Mouse (Mus musculus): Measurements from ENCODE around the gene Ano9.

Gene Ano9

GRCm38 (mm10) chr7:141062525-141062924 is 55.1 kb downstream of the Ano9 start:
- no peak for DNase-seq (ENCODE audit: low read depth, low spot score)

- DNase-seq (ENCODE audit: low read depth, low spot score), result no peak
Measured at GRCm38 (mm10) chr7:141061269-141061692, 56.3 kb downstream of the Ano9 start.

- peak; percentile 79 for DNase-seq (ENCODE audit: low read depth, low spot score)
Measured at GRCm38 (mm10) chr7:141060426-141061242, 57.0 kb downstream of the Ano9 start, which contains the start of gene B4galnt4. Gene B4galnt4, plus strand, starts transcription at chr7:141061104.

- no peak for DNase-seq (ENCODE audit: low read depth, low spot score)
Measured at GRCm38 (mm10) chr7:141059929-141060328, 57.7 kb downstream of the Ano9 start.

- no peak for DNase-seq (ENCODE audit: low read depth, low spot score)
Measured at GRCm38 (mm10) chr7:141058601-141059341, 58.8 kb downstream of the Ano9 start.

- DNase-seq (ENCODE audit: low read depth, low spot score), result no peak
Measured at GRCm38 (mm10) chr7:141057541-141057940, 60.1 kb downstream of the Ano9 start.

- peak; percentile 76 for DNase-seq (ENCODE audit: low read depth, low spot score)
Measured at GRCm38 (mm10) chr7:141056976-141057375, 60.6 kb downstream of the Ano9 start.

- DNase-seq (ENCODE audit: low read depth, low spot score), result peak; percentile 63
Measured at GRCm38 (mm10) chr7:141055785-141056184, 61.8 kb downstream of the Ano9 start.

GRCm38 (mm10) chr7:141052421-141052820 is 65.2 kb downstream of the Ano9 start:
- no peak for DNase-seq (ENCODE audit: low read depth, low spot score)

- DNase-seq (ENCODE audit: low read depth, low spot score), result no peak
Measured at GRCm38 (mm10) chr7:141052016-141052415, 65.6 kb downstream of the Ano9 start.

Data from ES-CJ7 (cell line).